Mouse (Mus musculus) gastrocnemius, adult 8-10 months (tissue): Measurements from ENCODE around the gene Smarca2. TPM values are rescaled to one million over a fixed set of nuclear protein-coding genes. Genes with fewer than 3 reads are reported as not detected.
A peak's percentile ranks its signal among the peaks of the same experiment; 100 is the strongest.

Source experiments
- DNase-seq, 2 experiments: peaks; one replicate each; pipeline ENCODE4 v3.0.0; 2022; ENCODE audit warnings: low spot score in 2 of 2
- total RNA-seq, 4 experiments: library from RNA; stranded (reverse); gene quantifications; 2 replicates each; pipeline ENCODE4 v1.2.4; 2022

Smarca2 gene
- total RNA-seq: 10 to 100 TPM; 46.8 to 65.7 (median 58.7) TPM

DNA sequence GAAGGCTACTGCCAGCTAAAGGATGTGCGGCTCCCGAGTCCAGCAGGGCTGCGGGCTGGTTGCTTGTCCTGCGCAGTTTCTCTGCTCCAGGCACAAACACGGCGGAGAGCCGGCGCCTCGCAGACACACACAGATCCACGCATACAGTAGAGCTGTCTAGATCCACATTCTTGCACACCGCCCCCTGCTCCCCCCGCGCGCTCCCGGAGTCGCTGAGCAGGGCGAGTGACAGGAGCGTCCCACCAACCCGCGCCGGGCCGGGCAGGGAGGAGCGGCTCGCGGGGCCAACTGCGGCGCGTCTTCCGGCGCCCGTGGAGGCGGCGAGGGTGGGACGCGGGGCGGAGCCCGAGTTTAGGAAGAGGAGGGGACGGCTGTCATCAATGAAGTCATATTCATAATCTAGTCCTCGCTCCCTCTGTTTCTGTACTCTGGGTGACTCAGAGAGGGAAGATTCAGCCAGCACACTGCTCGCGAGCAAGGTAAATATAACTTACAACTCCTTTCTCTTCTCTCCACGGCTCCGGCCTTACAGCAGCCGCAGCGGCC is at the start of gene Smarca2:
Gene Smarca2, plus strand, starts transcription at position 296 of the 546 bp plus-strand sequence.
- peak; percentile 95 for DNase-seq

DNA sequence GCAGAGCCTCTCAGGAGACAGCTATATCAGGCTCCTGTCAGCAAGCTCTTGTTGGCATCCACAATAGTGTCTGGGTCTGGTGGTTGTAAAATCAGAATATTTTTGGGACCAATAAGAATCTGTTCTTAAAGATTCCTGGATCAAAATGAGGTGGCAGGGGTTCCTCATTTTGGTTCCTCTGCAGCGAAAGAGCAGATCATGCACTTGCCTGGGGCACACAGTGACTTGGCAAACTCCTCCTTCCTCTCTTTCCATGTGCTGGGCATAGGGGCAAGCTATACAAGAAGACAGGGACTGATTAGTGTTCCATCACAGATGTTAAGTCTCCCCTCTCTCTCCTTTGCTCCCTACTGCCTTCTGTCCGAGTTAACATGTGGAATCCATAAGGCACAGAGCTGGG is 40.0 kb upstream of the Smarca2 start:
- DNase-seq: no peak

DNA sequence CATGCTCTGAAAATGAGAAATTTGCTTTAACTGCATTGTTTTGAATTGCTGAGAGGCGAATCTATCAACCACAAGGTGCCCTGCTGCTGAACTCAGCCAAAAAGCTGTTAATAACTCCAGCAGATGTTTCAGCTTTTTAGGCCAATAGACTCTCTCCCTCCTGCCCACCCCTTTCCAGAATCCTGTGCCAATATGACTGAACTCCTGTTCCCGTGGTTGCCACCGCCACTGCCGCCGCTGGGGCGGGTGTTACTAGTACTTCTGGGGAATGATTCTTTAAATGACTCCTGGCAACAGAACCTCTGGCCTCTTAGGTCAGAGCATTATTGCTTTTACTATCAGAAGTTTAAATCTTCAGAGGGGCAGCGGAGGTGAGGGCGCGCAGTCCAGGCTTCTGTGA is 38.7 kb upstream of the Smarca2 start:
- no peak for DNase-seq

DNA sequence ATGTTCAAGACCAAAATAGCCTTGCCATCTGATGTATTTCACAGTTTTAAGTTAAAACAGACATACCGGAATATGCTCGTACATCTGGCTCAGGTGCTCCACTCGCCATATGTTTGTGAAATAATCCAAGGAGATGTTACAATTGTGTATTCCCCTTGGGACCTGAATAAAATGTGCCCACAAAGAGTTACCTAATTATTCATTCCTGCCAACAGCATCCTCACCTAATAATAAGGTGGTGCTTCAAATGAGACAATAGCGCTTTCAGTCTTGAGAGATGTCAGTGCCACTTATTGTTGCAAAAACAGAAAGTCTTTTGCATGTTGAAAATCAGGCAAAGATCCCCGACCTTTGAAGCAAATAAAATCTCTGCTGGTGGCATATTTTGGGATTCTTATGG is 36.6 kb upstream of the Smarca2 start:
- DNase-seq: no peak

DNA sequence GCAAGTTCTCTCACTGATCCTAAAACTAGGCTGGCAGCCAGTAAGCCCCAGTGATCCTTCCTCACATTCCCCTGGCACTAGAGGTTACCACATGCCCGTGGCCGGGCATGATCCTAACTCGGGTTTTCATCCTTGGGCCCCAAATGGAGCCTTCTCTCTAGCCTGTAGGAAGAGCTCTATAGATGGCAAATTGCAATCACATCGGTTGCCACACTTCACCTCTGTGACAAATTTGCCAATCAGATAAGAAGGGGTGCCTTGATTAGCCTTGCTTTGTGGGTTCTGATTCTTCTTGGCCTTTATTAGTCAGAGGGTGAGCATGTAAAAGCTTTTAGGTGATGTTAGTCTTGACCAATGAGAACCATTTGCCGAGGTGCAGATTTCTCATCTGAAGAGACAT is 35.9 kb upstream of the Smarca2 start:
- DNase-seq: no peak

DNA sequence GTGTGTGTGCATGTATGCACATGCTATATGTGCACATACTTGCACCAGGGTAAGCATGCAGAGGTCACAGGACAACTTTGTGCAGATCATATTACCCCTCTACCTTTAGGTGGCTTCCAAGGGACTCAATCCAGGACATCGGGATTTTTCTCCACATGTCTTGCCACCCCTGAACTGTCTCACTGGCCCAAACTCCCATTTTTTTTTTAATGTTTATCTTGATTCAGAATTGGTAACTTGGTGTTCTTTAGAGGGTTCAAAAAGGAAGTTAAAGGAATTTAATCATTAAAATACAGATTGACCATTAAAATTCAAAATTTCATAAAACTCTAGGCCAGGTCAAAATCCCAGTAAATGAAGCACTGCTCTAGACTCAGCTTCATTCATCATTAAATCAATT is 35.4 kb upstream of the Smarca2 start:
- DNase-seq: no peak

DNA sequence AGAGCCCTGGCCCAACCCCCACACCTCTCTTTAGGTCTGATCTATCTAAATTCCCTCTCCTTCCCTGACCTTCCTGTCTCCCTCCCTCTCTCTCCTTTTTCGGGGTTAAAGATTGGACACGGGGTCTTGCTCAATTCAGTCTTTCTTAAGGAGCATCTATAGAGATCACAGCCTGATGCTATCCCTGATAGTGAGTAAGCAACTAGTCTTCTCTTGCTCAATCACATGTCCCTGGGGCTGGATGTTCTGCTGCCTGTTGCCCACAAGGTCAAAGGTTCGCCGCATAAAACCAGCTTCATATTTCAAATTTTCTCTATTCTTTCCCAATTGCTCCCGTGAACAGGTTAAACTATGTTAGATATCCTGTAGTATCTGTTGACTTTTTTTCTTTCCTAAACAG is 25.2 kb upstream of the Smarca2 start:
- DNase-seq: no peak

DNA sequence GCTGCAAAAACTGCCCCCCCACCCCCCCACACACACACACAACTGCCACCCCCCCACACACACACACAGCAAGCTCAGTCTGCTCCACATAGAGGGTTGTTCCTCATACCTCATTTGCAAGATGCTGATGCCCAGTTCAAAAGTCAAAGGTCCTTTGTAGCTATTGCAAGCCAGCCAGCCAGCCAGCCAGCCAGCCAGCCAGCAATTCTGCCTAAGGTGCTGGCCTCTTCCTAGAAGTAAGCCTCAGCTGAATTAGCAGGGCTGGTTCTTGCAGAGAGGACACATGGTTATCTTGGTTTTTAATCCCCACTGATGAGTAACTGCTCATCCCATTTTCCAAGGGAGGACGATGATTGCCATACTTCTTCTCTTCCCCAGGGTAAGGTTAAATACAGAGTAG is 24.8 kb upstream of the Smarca2 start:
- no peak for DNase-seq

DNA sequence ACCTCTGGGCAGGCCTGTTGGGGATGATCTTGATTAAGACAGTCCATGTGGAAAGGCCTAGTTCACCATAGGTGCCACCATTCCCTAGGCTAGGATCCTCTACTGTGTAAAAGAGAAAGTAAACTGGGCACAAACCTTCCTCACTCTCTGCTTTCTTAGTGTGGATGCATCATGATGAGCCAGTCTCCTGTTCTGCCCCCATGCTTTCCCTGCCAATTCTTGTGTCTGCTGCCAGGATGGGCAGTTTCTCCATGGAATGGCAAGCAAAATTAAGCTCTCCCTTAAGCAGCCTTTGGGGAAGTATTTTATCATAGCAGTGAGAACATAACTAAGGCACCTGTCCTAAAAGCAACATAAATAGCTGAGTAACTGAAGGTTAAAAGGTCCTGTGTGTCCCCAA is 10.2 kb upstream of the Smarca2 start:
- no peak for DNase-seq

DNA sequence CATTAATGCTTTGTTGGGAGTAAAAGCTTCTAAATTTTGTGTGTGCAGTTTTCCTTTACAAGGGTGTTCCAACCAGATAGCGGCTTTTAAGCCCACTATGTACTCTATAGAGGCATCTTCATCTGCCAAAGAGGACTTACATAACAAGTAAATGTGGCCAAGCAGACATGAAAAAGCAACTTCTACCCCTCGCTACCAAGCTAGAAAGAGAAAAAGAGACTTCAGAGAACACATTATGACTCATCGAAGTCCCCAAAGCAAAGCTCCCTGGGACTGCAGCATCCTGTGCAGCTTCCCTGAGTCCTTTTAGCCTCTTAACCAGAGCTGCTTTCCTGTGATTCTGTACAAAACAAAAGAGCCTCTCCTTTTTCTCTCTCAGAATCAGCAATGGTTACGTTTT is 3.4 kb upstream of the Smarca2 start:
- no peak for DNase-seq

DNA sequence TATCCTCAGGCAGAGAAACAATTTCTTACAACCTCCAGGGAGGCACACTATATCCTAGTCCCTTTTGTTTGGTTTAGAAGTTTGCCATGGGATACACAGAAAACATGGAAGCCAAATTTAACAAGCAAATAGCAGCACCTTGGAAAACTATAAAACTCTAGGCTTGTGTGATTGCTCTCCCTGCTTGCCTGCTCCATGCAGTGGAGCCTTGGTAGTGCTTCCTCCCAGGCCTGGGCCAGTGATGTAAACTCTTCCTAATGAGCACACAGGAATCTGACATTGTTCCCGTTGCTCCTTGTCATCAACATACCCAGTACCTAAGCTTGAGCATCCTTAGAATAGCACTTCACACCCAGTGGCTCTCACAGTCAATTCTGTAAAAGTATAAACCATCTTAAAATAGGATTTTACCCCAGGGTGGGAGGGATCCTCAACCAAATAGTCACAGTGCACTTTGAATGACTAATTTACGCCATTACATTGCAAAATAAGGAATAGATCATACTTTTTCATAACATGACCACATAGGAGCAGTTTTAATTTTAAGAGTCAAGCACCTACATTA is 1.5 kb upstream of the Smarca2 start:
- no peak for DNase-seq

DNA sequence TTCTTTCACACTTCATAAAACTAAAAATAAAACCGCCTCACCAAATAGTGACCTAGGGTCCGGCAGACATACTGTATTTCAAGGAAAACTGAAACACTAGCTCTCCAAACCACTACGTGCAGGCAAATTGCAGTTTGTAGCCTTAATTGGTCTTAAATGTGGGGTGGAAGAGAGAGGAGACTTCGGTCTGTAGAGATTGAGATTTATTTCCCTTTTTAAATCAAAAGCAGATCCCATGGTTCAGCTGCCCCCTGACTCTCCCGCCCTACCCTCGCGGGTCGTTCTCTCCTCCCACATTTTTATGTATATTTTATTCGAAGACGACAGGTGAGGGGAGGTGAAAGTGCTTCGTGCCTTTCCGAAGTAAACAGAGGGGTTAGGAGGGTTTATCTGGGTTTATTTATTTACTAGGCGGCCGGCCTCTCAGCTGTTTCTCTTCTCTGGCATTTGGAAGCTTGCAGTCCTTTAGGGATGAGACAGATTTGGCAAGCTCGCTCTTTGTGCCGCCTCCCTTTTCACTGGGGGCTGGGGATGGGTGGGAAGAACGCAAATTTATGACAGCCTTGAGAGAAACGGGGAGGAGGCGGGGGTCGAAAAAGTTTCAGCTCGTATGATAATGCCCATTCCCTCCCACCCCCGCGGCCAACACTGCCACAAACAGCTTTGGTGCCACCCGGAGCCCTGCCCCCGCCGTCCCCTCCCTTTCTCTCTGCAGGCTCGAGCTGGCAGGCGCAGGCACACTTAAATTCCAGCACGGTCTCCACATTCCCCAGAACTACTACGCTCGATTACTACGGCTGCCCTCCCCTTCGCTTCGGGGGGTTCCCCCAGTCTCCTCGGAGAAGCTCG is 720 bp upstream of the Smarca2 start:
- DNase-seq: no peak

DNA sequence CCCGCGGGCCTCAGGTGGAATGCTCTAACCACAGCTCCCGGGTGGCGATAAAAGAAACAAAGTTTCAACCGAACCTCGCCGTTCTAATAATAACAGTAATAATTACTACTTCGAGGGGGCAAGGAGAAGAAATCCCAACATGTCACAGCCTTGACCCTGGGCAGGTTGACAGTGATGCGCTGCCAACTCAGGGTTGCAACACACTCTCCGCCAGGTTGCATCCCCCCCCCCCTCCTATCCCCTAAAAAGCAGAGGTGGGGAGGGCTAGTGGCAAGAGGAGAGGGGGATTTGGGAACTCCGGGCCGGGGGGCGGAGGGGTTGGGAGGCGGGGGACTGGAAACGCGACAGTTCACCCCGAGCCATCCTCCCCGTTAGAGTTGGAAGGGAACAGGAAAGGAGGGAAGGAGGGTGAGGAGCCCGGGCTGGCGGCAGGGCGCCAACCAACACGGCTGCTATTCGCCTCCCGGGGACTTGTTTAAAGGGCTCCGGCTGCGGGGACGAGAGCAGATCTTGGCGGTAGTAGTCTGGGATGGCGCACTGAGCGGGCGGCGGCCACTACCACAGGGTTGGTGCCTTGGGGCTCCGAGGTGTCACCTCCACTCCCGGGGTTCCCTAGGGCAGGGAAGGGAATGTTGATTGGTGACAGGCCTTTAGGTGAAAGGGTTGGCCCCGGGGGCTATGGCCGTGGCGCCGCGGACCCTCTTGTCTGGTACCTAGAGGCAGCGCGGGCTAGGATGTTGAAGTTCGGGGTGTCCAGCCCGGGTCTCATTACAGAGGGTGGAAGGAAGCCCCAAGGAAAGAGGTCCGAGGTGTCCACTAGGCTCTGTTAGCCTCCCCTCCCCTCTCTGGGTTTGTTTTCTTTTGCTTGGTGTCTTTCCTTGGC is 829 bp downstream of the Smarca2 start:
- peak; percentile 39 to 57 for DNase-seq

DNA sequence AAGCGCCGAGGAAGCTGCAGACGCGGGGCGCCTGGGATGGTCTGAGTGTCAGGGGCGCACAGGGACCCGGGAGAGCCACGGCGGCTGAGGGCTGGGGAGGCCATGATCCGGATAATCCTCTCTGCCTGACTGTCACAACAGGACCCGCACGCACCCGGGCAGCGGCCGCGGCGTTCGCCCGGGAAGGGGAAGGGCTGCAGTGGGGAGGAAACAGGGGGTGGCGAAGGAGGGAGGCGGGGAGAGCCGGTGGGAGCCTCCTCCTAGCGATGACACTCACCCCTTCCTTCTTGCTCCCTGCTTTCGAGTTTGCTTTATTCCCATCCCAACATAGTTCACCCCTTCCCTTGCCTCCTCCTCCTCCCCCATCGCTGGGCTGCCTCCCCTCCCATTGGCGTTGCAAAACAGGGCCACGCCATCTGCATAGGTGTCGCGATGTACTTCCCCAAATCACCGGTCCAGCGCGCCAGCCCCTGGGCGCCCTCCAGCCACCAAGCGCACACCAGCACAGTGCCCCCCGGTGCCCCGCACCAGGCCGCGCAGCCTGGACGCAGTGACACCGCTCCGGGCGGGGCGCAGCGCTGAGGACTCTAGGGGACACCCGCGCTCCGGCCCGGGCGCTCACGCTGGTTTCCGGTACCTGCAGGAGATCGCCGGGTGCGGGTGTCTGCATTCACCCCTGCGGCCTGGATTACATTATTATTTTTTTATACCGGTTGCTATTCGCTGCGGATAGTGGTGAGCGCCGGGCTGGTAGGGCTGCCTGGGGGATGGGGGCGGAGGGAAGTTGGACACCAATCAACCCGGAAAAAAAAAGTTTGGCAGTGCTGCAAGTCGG is 1.7 kb downstream of the Smarca2 start:
- DNase-seq: peak; percentile 61 to 77

DNA sequence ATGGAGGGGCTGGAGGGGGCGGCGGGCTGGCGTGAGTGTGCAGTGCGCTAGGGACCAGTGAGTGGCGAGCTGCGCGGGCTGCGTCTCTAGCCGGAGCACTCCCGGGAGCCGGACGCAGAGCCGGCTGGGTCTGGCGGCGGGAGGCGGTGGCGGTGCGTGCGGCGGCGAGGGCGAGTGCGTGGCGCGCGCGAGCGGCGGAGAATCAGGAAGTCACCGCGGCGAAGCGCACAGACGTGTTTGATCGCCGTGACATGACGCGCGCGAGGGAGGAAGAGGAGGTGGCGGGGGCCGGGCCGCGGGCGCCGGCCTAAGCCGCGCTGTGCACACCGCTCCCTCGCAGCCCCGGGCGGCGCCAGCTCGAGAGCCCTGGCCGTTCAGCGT is 2.3 kb downstream of the Smarca2 start:
- peak; percentile 33 to 54 for DNase-seq

DNA sequence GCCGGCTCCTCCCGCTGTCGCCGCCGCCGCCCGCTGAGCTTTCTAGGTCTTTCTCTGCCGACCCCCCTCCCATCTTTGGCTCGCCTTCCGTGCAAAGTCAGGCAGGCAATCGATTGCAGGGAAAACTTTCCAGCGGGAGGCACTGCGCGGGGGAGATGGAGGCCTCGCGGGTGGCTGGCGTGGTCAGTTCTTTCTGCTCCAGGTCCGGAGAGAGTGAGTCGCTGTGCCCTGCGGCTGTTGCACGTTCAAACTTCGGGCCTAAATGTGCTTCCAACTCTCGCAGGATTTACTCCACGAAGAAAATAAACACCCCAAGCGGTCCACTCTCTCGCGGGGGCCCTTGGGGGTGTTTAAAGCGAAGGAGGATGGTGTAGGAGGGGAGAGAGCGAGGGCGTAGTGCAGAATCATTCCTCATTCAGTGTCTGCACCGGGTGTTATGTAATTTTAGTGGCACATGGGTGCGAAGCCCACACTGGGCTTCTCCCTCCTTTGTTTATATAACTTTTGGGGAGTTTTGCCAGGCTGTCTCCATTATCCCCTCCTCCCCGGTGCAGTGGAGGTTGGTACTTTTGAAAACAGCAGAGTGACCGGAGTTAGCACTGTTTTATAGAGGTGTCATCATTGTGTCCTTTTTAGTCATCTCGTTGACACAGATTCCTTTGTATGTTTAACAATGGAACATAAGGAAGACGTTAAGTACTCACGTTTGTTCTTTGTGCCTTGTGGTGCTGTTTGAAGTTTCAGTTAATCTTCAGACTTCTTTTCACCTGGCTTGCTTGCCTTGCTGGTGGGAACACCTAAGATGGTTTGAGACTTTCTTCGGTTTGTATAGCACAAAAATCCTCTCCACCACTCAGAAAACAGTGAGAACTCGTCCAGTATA is 2.9 kb downstream of the Smarca2 start:
- DNase-seq: peak; percentile 11 to 23

DNA sequence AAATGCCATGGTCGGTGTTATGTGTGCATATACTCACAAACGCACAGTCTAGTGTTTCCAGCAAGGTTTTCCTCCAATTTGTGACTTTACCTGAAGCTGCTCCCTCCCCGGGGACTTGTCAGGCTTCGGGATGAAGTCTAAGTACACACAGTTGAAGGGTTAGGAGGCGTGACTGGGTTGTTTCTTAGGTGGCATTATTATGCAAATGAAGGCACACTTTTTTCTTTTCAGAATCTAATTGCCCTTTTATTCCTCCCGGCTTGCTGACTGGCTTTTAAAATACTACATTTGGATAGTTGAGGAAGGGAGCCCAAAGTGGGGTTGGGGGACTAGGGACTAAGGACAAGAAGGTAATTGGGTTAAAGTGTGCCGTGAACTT is 3.6 kb downstream of the Smarca2 start:
- no peak for DNase-seq

DNA sequence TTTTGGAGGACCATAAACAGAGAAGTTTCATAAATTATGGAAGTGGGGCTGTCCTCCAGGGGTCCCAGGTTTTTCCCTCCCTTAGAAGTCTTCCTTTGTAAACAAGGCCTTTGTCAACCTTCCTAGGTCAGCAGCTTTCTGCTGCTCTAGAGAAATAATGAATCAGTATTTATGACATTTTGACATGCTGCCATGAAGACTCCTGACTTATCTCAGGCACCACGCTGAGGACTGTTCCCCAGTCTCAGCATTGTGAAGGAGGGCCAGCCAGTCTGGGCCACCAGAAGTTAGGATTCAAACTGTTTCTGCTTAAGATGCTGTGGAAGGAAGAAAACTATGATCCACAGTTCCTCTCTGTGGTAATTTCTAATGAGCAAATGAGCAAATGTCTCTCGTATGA is 4.8 kb downstream of the Smarca2 start:
- no peak for DNase-seq

DNA sequence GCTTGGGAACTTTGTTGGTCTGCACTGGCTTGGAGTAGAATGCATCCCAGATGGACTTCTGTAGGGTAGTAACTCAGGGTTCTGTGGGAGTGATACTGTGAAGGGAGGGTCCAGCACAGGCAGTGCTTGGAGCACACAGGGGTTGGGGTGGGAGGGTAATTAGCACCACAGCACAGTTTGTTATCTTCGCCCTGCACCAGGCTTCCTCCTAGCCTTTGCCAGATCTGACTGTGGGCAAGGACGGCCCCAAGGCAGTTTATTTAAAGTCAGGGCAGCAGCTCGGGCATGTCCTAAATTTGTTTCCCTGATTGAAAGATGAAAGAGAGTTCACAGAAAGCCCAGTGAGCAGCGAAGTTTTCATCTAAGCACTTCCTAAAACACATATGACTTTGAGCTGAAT is 8.1 kb downstream of the Smarca2 start:
- DNase-seq: no peak

DNA sequence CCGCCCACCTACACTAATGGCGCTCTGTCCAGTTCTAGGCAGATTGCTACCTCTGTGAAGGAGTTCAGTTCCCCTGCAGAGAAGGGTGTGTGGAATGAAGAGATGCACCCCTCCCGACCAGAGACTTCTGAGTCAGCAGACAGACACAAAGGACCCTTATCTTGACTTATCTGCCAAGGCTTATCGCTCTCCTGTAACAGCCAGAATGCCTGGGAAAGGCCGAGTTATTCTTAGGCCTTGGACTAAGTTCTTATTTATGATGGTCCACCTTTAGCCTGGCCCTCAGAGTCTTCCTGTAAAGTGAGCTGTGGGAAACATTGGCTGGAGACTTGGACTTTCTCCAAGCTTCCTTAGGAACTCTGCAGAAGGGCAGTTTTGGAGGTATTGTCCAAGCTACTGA is 8.8 kb downstream of the Smarca2 start:
- no peak for DNase-seq
